Mouse (Mus musculus) liver, embryonic 15.5 days (tissue): ENCODE data around the gene Cped1. TPM values are rescaled to one million over a fixed set of nuclear protein-coding genes. Genes with fewer than 3 reads are reported as not detected.

Source experiments
- ATAC-seq: fragments of 200-750 bp; cut with Nextera tagmentation; 2 replicates; pipeline ENCODE4 v1.8.0; 2017; ENCODE audit warnings: moderate number of reproducible peaks, mild to moderate bottlenecking, moderate library complexity; ENCODE audit not compliant: insufficient read depth
- H3K27ac ChIP-seq: fragments of 300-500 bp; sonication (generic); replicated peaks from 2 replicates; pipeline ENCODE4 v1.5.1; 2015; ENCODE audit warnings: mild to moderate bottlenecking, inconsistent platforms
- H3K27me3 ChIP-seq: fragments of 300-500 bp; sonication (generic); 2 replicates; pipeline ENCODE4 v1.6.1; 2015; ENCODE audit warnings: mild to moderate bottlenecking, inconsistent platforms
- H3K36me3 ChIP-seq: fragments of 300-500 bp; sonication (generic); replicated peaks from 2 replicates; pipeline ENCODE4 v1.6.1; 2015; ENCODE audit warnings: moderate library complexity, mild to moderate bottlenecking, inconsistent platforms
- H3K4me1 ChIP-seq: fragments of 300-500 bp; sonication (generic); replicated peaks from 2 replicates; pipeline ENCODE4 v1.6.1; 2015; ENCODE audit warnings: inconsistent platforms
- H3K4me2 ChIP-seq: fragments of 300-500 bp; sonication (generic); 2 replicates; pipeline ENCODE4 v1.6.1; 2015; ENCODE audit warnings: moderate library complexity, mild to moderate bottlenecking, inconsistent platforms
- H3K4me3 ChIP-seq: fragments of 300-500 bp; sonication (generic); replicated peaks from 2 replicates; pipeline ENCODE4 v1.5.1; 2015; ENCODE audit warnings: mild to moderate bottlenecking, inconsistent platforms
- H3K9ac ChIP-seq: fragments of 300-500 bp; sonication (generic); 2 replicates; pipeline ENCODE4 v1.6.1; 2015; ENCODE audit warnings: moderate library complexity, mild to moderate bottlenecking, inconsistent platforms
- H3K9me3 ChIP-seq: fragments of 300-500 bp; sonication (generic); replicated peaks from 2 replicates; pipeline ENCODE4 v1.6.1; 2016; ENCODE audit warnings: inconsistent platforms
- WGBS: fragments of 180-500 bp; shearing (Covaris S2); methylation state at CpG from one replicate; pipeline ENCODE4 v1.1.7; 2015; ENCODE audit warnings: mixed read lengths; ENCODE audit not compliant: insufficient replicate concordance; 5-methylcytosine and 5-hydroxymethylcytosine counted together
- polyA plus RNA-seq: library from polyadenylated mRNA; unstranded; fragments of >200 nt; fragmentation: Nextera tagmentation; extraction: Ambion mirVana; gene quantifications from 2 replicates; pipeline ENCODE4 v1.2.1, GENCODE M21; 2015

The Cped1 gene
- polyA plus RNA-seq, 1 experiment from 2014 or later, result 3.7 TPM

GRCm38 (mm10) chr6:22277941-22278340 is 292.2 kb downstream of the Cped1 start:
- no peak overlapping the region for H3K27ac ChIP-seq
- 0 out of 2 replicates have a peak, but pooled peaks cover 2% of the 10 kb centered on the region for H3K4me1 ChIP-seq
- no peak for ATAC-seq
- 61% methylated on average over 3 of the region's 3 CpGs for WGBS
- H3K4me3 ChIP-seq, result no peak overlapping the region
- no peak overlapping the region for H3K4me2 ChIP-seq
- no peaks in the 10 kb centered on the region for H3K36me3 ChIP-seq
- H3K9ac ChIP-seq, result no peak overlapping the region
- no peaks in the 10 kb centered on the region for H3K27me3 ChIP-seq
- no peaks in the 10 kb centered on the region for H3K9me3 ChIP-seq

- Histone ChIP-seq H3K4me3 (no peak overlapping the region), H3K9me3 (no peaks in the 10 kb centered on the region), H3K4me2 (peak overlapping the region; percentile 36), H3K27me3 (no peaks in the 10 kb centered on the region), H3K9ac (no peak overlapping the region), H3K4me1 (0 out of 2 replicates have a peak, but pooled peaks cover 2% of the 10 kb centered on the region), H3K27ac (no peak overlapping the region), H3K36me3 (no peaks in the 10 kb centered on the region)
- 60% methylated on average over 14 of the region's 14 CpGs for WGBS
- ATAC-seq, result peak; percentile 49; the same call in 1 of the 2 replicates
Measured at GRCm38 (mm10) chr6:22280217-22280861, 294.6 kb downstream of the Cped1 start.

- no peaks in the 10 kb centered on the region for H3K36me3 ChIP-seq
- H3K4me2 ChIP-seq, result no peak overlapping the region
- 55% methylated on average over 4 of the region's 4 CpGs for WGBS
- H3K4me1 ChIP-seq, result 0 out of 2 replicates have a peak, but pooled peaks cover 2% of the 10 kb centered on the region
- no peak overlapping the region for H3K27ac ChIP-seq
- no peak for ATAC-seq
- no peak overlapping the region for H3K9ac ChIP-seq
- H3K27me3 ChIP-seq, result peaks cover 10% of the 10 kb centered on the region; the same call in 1 of the 2 replicates
- no peak overlapping the region for H3K4me3 ChIP-seq
- no peaks in the 10 kb centered on the region for H3K9me3 ChIP-seq
Measured at GRCm38 (mm10) chr6:22282405-22282804, 296.7 kb downstream of the Cped1 start.

- Histone ChIP-seq H3K27ac (no peak within 1 kb of the TSS), H3K27me3 (peaks cover 44% of the 10 kb centered on the region), H3K4me1 (peaks cover 4% of the 10 kb centered on the region; the same call in 1 of the 2 replicates), H3K4me2 (peak within 1 kb of the TSS; percentile 52), H3K36me3 (no peaks in the 10 kb centered on the region), H3K9ac (no peak within 1 kb of the TSS), H3K4me3 (peak within 1 kb of the TSS; percentile 10), H3K9me3 (no peaks in the 10 kb centered on the region)
- WGBS, result 3% methylated on average over 20 of the region's 20 CpGs
- no peak for ATAC-seq
Measured at GRCm38 (mm10) chr6:22288004-22288736, 302.5 kb downstream of the Cped1 start, which contains the start of gene Wnt16. Wnt16 (plus strand) TSS chr6:22288227.

GRCm38 (mm10) chr6:22288737-22289460 is 303.2 kb downstream of the Cped1 start:
- no peak for ATAC-seq
- peaks cover 44% of the 10 kb centered on the region for H3K27me3 ChIP-seq
- H3K4me2 ChIP-seq, result peak overlapping the region; percentile 52
- no peaks in the 10 kb centered on the region for H3K36me3 ChIP-seq
- no peak overlapping the region for H3K9ac ChIP-seq
- H3K4me3 ChIP-seq, result peak overlapping the region; percentile 10
- 2% methylated on average over 38 of the region's 38 CpGs for WGBS
- H3K4me1 ChIP-seq, result peaks cover 4% of the 10 kb centered on the region; the same call in 1 of the 2 replicates
- H3K9me3 ChIP-seq, result no peaks in the 10 kb centered on the region
- H3K27ac ChIP-seq, result no peak overlapping the region

GRCm38 (mm10) chr6:22289461-22290021 is 303.8 kb downstream of the Cped1 start:
- no peaks in the 10 kb centered on the region for H3K36me3 ChIP-seq
- 6% methylated on average over 21 of the region's 21 CpGs for WGBS
- ATAC-seq, result no peak

GRCm38 (mm10) chr6:22290790-22291189 is 305.1 kb downstream of the Cped1 start:
- ATAC-seq, result no peak
- 62% methylated on average over 8 of the region's 8 CpGs for WGBS
- Histone ChIP-seq H3K27ac (no peak overlapping the region), H3K4me1 (peaks cover 4% of the 10 kb centered on the region; the same call in 1 of the 2 replicates), H3K9ac (no peak overlapping the region), H3K27me3 (peaks cover 44% of the 10 kb centered on the region), H3K4me2 (no peak overlapping the region), H3K9me3 (no peaks in the 10 kb centered on the region), H3K4me3 (no peak overlapping the region), H3K36me3 (no peaks in the 10 kb centered on the region)

More at GRCm38 (mm10) chr6:22289461-22290021, 303.8 kb downstream of the Cped1 start:
- Histone ChIP-seq H3K4me3 (peak overlapping the region; percentile 10; the same call in 1 of the 2 replicates), H3K27ac (no peak overlapping the region), H3K4me1 (peaks cover 4% of the 10 kb centered on the region; the same call in 1 of the 2 replicates), H3K9me3 (no peaks in the 10 kb centered on the region), H3K9ac (no peak overlapping the region), H3K27me3 (peaks cover 44% of the 10 kb centered on the region), H3K4me2 (peak overlapping the region; percentile 52)

GRCm38 (mm10) chr6:22292056-22292455 is 306.3 kb downstream of the Cped1 start:
- no peak overlapping the region for H3K4me2 ChIP-seq
- 38% methylated on average over 4 of the region's 4 CpGs for WGBS
- no peaks in the 10 kb centered on the region for H3K9me3 ChIP-seq
- H3K4me3 ChIP-seq, result no peak overlapping the region
- no peak for ATAC-seq
- H3K27me3 ChIP-seq, result peaks cover 37% of the 10 kb centered on the region
- peaks cover 4% of the 10 kb centered on the region; the same call in 1 of the 2 replicates for H3K4me1 ChIP-seq
- no peaks in the 10 kb centered on the region for H3K36me3 ChIP-seq
- H3K27ac ChIP-seq, result no peak overlapping the region
- no peak overlapping the region for H3K9ac ChIP-seq

- 42% methylated on average over 3 of the region's 3 CpGs for WGBS
- H3K27me3 ChIP-seq, result peaks cover 19% of the 10 kb centered on the region
- no peak overlapping the region for H3K4me3 ChIP-seq
- H3K4me2 ChIP-seq, result no peak overlapping the region
- no peak for ATAC-seq
- no peak overlapping the region for H3K27ac ChIP-seq
- H3K36me3 ChIP-seq, result no peaks in the 10 kb centered on the region
- H3K4me1 ChIP-seq, result 0 out of 2 replicates have a peak, but pooled peaks cover 4% of the 10 kb centered on the region
- no peak overlapping the region for H3K9ac ChIP-seq
- no peaks in the 10 kb centered on the region for H3K9me3 ChIP-seq
Measured at GRCm38 (mm10) chr6:22293922-22294321, 308.2 kb downstream of the Cped1 start.

- no peak for ATAC-seq
- Histone ChIP-seq H3K9me3 (no peaks in the 10 kb centered on the region), H3K27ac (no peak overlapping the region)
Measured at GRCm38 (mm10) chr6:22297028-22297427, 311.3 kb downstream of the Cped1 start.

More at GRCm38 (mm10) chr6:22297028-22297427, 311.3 kb downstream of the Cped1 start:
- WGBS, result 68% methylated on average over 6 of the region's 6 CpGs
- Histone ChIP-seq H3K4me3 (no peak overlapping the region), H3K36me3 (no peaks in the 10 kb centered on the region), H3K4me2 (no peak overlapping the region), H3K27me3 (no peaks in the 10 kb centered on the region; the same call in 1 of the 2 replicates), H3K4me1 (no peaks in the 10 kb centered on the region), H3K9ac (no peak overlapping the region)
